Mouse (Mus musculus): ENCODE measurements at regions not wholly inside any gene's neighbourhood (a gene's known extent, or its start where the extent isn't known, plus 50 kb on each side); places are given as distances from the start of the nearest gene placed in this dataset.

DNA sequence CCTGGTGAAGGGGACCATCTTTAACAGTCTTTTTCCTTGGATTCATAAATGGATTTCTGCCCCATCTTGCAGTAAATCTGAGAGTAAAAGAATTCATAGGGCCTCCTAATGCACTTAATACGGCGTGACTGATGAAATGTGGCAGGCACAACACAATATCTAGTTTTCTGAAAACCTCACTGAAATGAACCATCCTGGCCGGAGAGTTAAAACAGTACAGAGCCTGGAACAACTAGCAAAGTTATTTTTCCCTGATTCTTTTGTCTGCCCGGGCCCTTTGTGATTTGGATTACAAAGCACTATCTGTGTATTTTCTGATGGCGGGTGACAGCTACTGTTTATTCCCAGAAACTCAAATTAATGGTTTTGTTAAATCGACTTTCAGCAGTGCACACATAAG lies 283.8 kb downstream of the Tox3 start:
- Histone ChIP-seq H3K36me3 (replicated peaks in 1 of 2; ENCODE audit: control insufficient read depth in 1 of 2, insufficient read depth in 1 of 2, low read length in 1 of 2) (no peaks in the 10 kb centered on the region), H3K4me1 (ENCODE audit: control insufficient read depth in 1 of 2, insufficient read depth in 2 of 2) (no peaks in the 10 kb centered on the region), H3K9ac (ENCODE audit: insufficient read depth, low read depth) (no peak overlapping the region), H3K4me3 (replicated peaks in 1 of 3; ENCODE audit: low read depth in 2 of 3, low read length in 2 of 3, poor library complexity in 1 of 3) (no peak overlapping the region), H3K27me3 (replicated peaks) (no peaks in the 10 kb centered on the region), H3K4me2 (ENCODE audit: insufficient read depth, low read depth, poor library complexity, severe bottlenecking) (no peak overlapping the region), H3K27ac (ENCODE audit: insufficient read depth, low read depth) (no peak overlapping the region), H3K9me3 (replicated peaks; ENCODE audit: low read length) (no peaks in the 10 kb centered on the region), H3K79me2 (replicated peaks; ENCODE audit: control insufficient read depth, extremely low read depth, insufficient read depth, poor library complexity, severe bottlenecking) (no peaks in the 10 kb centered on the region)
- DNase-seq (ENCODE audit: extremely low read depth) = no peak
- dilution Hi-C loops (cut with MboI; ENCODE audit: extremely low pct_ligation_motif_present, extremely low pct_unique_long_range_greater_than_20kb, low sequenced_read_pairs) (no loop called here), in situ Hi-C loops (cut with MboI; ENCODE audit: low pct_ligation_motif_present, low pct_unique_long_range_greater_than_20kb, low sequenced_read_pairs) (no loop called here)
- no peak for TF ChIP-seq MAX (IDR thresholded peaks at IDR 0.05; ENCODE audit: low read length)
- no peak for TF ChIP-seq EP300 (IDR thresholded peaks at IDR 0.05; ENCODE audit: low read length)
- TF ChIP-seq GABPA (IDR thresholded peaks at IDR 0.05; ENCODE audit: insufficient replicate concordance, low read depth, low read length) = no peak
- TF ChIP-seq CTCF (conservative IDR thresholded peaks at IDR 0.05 in 1 of 2, IDR thresholded peaks at IDR 0.05 in 1 of 2; ENCODE audit: low read depth in 2 of 2, low read length in 2 of 2) = no peak
- no peak for TF ChIP-seq HCFC1 (IDR thresholded peaks at IDR 0.05; ENCODE audit: low read depth, low read length)
- no peak for TF ChIP-seq JUN (IDR thresholded peaks at IDR 0.05; ENCODE audit: insufficient read depth, low read depth, low read length)
- no peak for TF ChIP-seq NELFE (IDR thresholded peaks at IDR 0.05; ENCODE audit: low read depth, low read length)
- no peak for TF ChIP-seq MXI1 (IDR thresholded peaks at IDR 0.05; ENCODE audit: low read depth, low read length)
- no peak for TF ChIP-seq ETS1 (conservative IDR thresholded peaks at IDR 0.05; ENCODE audit: low read depth, low read length)
- no peak for TF ChIP-seq RCOR1 (conservative IDR thresholded peaks at IDR 0.05; ENCODE audit: low read depth, low read length)
- no peak for TF ChIP-seq IRF4 (IDR thresholded peaks at IDR 0.05; ENCODE audit: low read depth, low read length)
- no peak for TF ChIP-seq E2F4 (IDR thresholded peaks at IDR 0.05; ENCODE audit: insufficient replicate concordance, low read depth, low read length)
- no peak for TF ChIP-seq TCF12 (IDR thresholded peaks at IDR 0.05; ENCODE audit: low read depth, low read length)
- TF ChIP-seq PAX5 (IDR thresholded peaks at IDR 0.05; ENCODE audit: low read length) = no peak
- no peak for TF ChIP-seq SIN3A (IDR thresholded peaks at IDR 0.05; ENCODE audit: low read length)
- no peak for TF ChIP-seq USF1 (IDR thresholded peaks at IDR 0.05; ENCODE audit: low read depth, low read length)
- no peak for TF ChIP-seq JUND (conservative IDR thresholded peaks at IDR 0.05; ENCODE audit: low read depth, low read length)
- TF ChIP-seq SMC3 (IDR thresholded peaks at IDR 0.05; ENCODE audit: low read depth, low read length) = no peak
- TF ChIP-seq MYC (IDR thresholded peaks at IDR 0.05; ENCODE audit: low read depth, low read length) = no peak

DNA sequence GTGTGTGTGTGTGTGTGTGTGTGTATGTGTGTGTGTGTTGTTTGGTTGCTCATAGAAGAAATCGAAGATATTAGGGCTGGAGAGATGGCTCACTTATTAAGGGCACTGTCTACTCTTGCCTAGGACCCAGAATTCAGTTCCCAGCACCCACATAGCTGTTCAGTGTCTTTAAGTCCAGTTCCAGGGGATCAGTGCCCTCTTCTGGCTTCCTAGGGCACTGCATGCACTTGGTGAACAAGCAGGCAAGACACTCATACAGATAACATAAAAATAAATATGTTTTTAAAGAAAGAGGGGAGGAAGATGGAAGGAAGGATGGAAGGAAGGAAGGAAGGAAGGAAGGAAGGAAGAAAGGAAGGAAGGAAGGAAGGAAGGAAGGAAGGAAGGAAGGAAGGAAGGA lies 284.9 kb downstream of the Tox3 start:
- no peaks in the 10 kb centered on the region for H3K4me1 ChIP-seq (ENCODE audit: control insufficient read depth in 1 of 2, insufficient read depth in 2 of 2)
- H3K27me3 ChIP-seq (replicated peaks) = no peaks in the 10 kb centered on the region
- no peaks in the 10 kb centered on the region for H3K9me3 ChIP-seq (replicated peaks; ENCODE audit: low read length)
- peak; percentile 11 for DNase-seq (ENCODE audit: extremely low read depth)
- H3K79me2 ChIP-seq (replicated peaks; ENCODE audit: control insufficient read depth, extremely low read depth, insufficient read depth, poor library complexity, severe bottlenecking) = no peaks in the 10 kb centered on the region
- H3K9ac ChIP-seq (ENCODE audit: insufficient read depth, low read depth) = no peak overlapping the region
- H3K27ac ChIP-seq (ENCODE audit: insufficient read depth, low read depth) = no peak overlapping the region
- dilution Hi-C loops (cut with MboI; ENCODE audit: extremely low pct_ligation_motif_present, extremely low pct_unique_long_range_greater_than_20kb, low sequenced_read_pairs) = no loop called here
- no peak overlapping the region for H3K4me2 ChIP-seq (ENCODE audit: insufficient read depth, low read depth, poor library complexity, severe bottlenecking)
- H3K4me3 ChIP-seq (replicated peaks in 1 of 3; ENCODE audit: low read depth in 2 of 3, low read length in 2 of 3, poor library complexity in 1 of 3) = no peak overlapping the region
- no peak for TF ChIP-seq JUND (conservative IDR thresholded peaks at IDR 0.05; ENCODE audit: low read depth, low read length)
- no peak for TF ChIP-seq JUN (IDR thresholded peaks at IDR 0.05; ENCODE audit: insufficient read depth, low read depth, low read length)
- TF ChIP-seq ETS1 (conservative IDR thresholded peaks at IDR 0.05; ENCODE audit: low read depth, low read length) = no peak
- no peak for TF ChIP-seq MAX (IDR thresholded peaks at IDR 0.05; ENCODE audit: low read length)
- no peak for TF ChIP-seq ELF1 (IDR thresholded peaks at IDR 0.05; ENCODE audit: low read depth, low read length)
- TF ChIP-seq UBTF (IDR thresholded peaks at IDR 0.05; ENCODE audit: low read depth, low read length) = no peak
- no peak for TF ChIP-seq ZNF384 (IDR thresholded peaks at IDR 0.05; ENCODE audit: low read depth, low read length)
- no peak for TF ChIP-seq KAT2A (IDR thresholded peaks at IDR 0.05; ENCODE audit: insufficient replicate concordance, low read length)
- no peak for TF ChIP-seq POLR2AphosphoS2 (IDR thresholded peaks at IDR 0.05; ENCODE audit: low read depth, low read length)
- TF ChIP-seq MAZ (IDR thresholded peaks at IDR 0.05; ENCODE audit: low read depth, low read length) = no peak
- TF ChIP-seq RAD21 (IDR thresholded peaks at IDR 0.05; ENCODE audit: low read depth, low read length) = no peak; the same call in none of the 2 replicates
- no peaks in the 10 kb centered on the region for H3K36me3 ChIP-seq (replicated peaks in 1 of 2; ENCODE audit: control insufficient read depth in 1 of 2, insufficient read depth in 1 of 2, low read length in 1 of 2)
- in situ Hi-C loops (cut with MboI; ENCODE audit: low pct_ligation_motif_present, low pct_unique_long_range_greater_than_20kb, low sequenced_read_pairs) = no loop called here
